Mouse (Mus musculus) embryonic facial prominence, embryonic 13.5 days (tissue): ENCODE data around the gene Far2. TPM values are rescaled to one million over a fixed set of nuclear protein-coding genes. Genes with fewer than 3 reads are reported as not detected.

Source experiments
- ATAC-seq: fragments of 200-750 bp; cut with Nextera tagmentation; 2 replicates; pipeline ENCODE4 v1.8.0; 2017; ENCODE audit warnings: low read depth; ENCODE audit not compliant: insufficient number of reproducible peaks, insufficient read depth, low FRiP score, low TSS enrichment
- H3K27ac ChIP-seq: fragments of 300-500 bp; sonication (generic); 2 replicates; pipeline ENCODE4 v1.5.1; 2015; ENCODE audit warnings: moderate library complexity, mild to moderate bottlenecking, inconsistent platforms
- H3K27me3 ChIP-seq: fragments of 300-500 bp; sonication (generic); 2 replicates; pipeline ENCODE4 v1.6.1; 2015; ENCODE audit warnings: mild to moderate bottlenecking, inconsistent platforms
- H3K36me3 ChIP-seq: fragments of 300-500 bp; sonication (generic); 2 replicates; pipeline ENCODE4 v1.6.1; 2015; ENCODE audit warnings: mild to moderate bottlenecking, inconsistent platforms
- H3K4me1 ChIP-seq: fragments of 300-500 bp; sonication (generic); 2 replicates; pipeline ENCODE4 v1.6.1; 2015; ENCODE audit warnings: inconsistent platforms
- H3K4me2 ChIP-seq: fragments of 300-500 bp; sonication (generic); 2 replicates; pipeline ENCODE4 v1.6.1; 2015; ENCODE audit warnings: moderate library complexity, mild to moderate bottlenecking, inconsistent platforms
- H3K4me3 ChIP-seq: fragments of 300-500 bp; sonication (generic); 2 replicates; pipeline ENCODE4 v1.5.1; 2015; ENCODE audit warnings: mild to moderate bottlenecking, inconsistent platforms
- H3K9ac ChIP-seq: fragments of 300-500 bp; sonication (generic); 2 replicates; pipeline ENCODE4 v1.6.1; 2015; ENCODE audit warnings: mild to moderate bottlenecking, inconsistent platforms
- H3K9me3 ChIP-seq: fragments of 300-500 bp; sonication (generic); 2 replicates; pipeline ENCODE4 v1.6.1; 2016; ENCODE audit warnings: inconsistent platforms
- WGBS: fragments of 180-500 bp; shearing (Covaris S2); methylation state at CpG from one replicate; pipeline ENCODE4 v1.1.7; 2015; ENCODE audit warnings: mixed read lengths; 5-methylcytosine and 5-hydroxymethylcytosine counted together
- polyA plus RNA-seq: library from polyadenylated mRNA; unstranded; fragments of >200 nt; fragmentation: Nextera tagmentation; extraction: Ambion mirVana; gene quantifications from 2 replicates; pipeline ENCODE4 v1.2.1, GENCODE M21; 2015

Gene Far2
- polyA plus RNA-seq, 1 experiment from 2014 or later, result 11.1 TPM

DNA sequence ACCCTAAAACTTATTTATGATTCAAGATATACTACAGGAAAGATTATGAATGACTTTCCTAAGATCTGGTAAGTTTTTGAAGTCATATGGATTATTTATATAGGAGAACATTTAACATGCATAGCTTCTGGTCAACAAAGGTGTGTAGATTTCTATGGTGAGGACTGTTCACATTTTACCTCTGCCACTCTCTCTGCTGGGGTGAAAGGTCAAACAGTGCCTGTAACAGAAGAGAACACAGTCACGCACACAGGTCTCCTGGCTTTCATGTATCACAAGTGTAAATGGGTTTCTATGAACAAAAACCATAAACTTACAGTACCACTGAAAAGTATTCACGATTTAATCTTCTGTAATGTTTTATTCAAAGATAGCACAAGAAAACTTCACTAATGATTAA lies 152.1 kb downstream of the Far2 start:
- Histone ChIP-seq H3K4me2 (no peak overlapping the region), H3K4me3 (no peak overlapping the region), H3K4me1 (no peaks in the 10 kb centered on the region), H3K9me3 (no peaks in the 10 kb centered on the region), H3K27me3 (no peaks in the 10 kb centered on the region), H3K36me3 (peaks cover 71% of the 10 kb centered on the region), H3K27ac (no peak overlapping the region), H3K9ac (no peak overlapping the region)
- 91% methylated on average over 2 of the region's 2 CpGs for WGBS
- no peak for ATAC-seq

DNA sequence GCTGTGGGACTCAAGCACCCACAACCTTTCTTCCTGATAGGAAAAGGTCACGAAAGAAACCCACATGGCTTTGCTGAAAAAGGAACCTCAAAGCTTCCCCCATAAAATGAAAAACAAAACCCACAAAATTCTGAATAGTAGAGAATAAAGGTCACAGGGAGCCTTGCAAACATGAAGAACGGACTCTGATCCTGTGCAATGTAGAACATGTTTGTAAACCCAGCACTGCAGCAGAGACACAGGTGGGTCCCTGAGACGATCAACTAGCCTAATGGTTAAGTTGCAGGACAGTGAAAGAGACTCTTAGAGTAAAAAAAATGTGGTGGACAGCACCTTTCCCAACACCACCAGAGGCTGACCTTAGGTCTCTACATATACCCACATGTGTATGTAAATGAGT lies 152.7 kb downstream of the Far2 start:
- Histone ChIP-seq H3K27ac (no peak overlapping the region), H3K9me3 (no peaks in the 10 kb centered on the region), H3K36me3 (peaks cover 66% of the 10 kb centered on the region), H3K4me1 (no peaks in the 10 kb centered on the region), H3K4me3 (no peak overlapping the region), H3K27me3 (no peaks in the 10 kb centered on the region), H3K4me2 (no peak overlapping the region), H3K9ac (no peak overlapping the region)
- ATAC-seq, result no peak
- 95% methylated on average over 3 of the region's 3 CpGs for WGBS

DNA sequence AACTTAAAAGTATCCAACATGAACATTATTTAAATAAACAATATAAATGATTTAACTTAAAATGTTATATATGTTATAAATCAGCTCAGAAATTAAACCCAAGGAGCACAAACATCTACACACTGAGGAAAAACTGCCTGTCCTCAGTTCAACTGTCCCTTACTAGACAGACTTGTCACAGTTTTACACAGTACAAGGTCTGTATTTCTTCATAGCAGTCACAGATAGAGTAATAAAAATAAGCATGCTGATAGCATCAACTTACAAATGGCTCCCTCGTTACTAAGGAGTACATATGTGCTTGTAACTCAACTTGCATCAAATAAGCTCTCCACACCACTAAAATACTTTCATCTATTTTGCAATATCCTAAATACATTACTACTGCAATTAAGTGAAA lies 158.1 kb downstream of the Far2 start:
- Histone ChIP-seq H3K36me3 (peaks cover 45% of the 10 kb centered on the region), H3K27ac (no peak overlapping the region), H3K9me3 (no peaks in the 10 kb centered on the region), H3K27me3 (no peaks in the 10 kb centered on the region), H3K4me3 (no peak overlapping the region), H3K4me1 (peaks cover 1% of the 10 kb centered on the region; the same call in 1 of the 2 replicates), H3K9ac (no peak overlapping the region), H3K4me2 (no peak overlapping the region)
- WGBS, result 84% methylated on average over 1 of the region's 1 CpGs
- no peak for ATAC-seq

DNA sequence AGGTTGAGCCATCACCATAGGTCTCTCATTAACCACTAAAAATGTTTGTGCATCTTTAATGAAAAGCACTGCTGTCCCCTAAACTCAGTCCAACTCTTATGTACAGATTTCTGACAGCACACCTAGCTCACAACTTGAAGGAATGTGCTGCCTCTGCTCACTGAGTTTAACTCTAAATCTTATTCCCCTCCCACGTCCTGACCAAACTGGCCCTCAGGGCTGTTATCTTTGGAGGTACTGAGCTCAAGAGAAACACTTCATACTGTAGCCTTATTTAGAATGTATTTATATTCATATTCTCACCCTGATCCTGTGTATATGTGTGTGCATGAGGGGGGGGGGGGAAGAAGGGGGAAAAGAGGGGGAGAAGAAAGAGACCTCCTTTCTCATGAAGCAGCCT lies 160.5 kb downstream of the Far2 start:
- peaks cover 27% of the 10 kb centered on the region for H3K36me3 ChIP-seq
- H3K4me2 ChIP-seq, result no peak overlapping the region
- H3K9ac ChIP-seq, result no peak overlapping the region
- ATAC-seq, result no peak
- H3K27ac ChIP-seq, result no peak overlapping the region
- H3K4me1 ChIP-seq, result peaks cover 9% of the 10 kb centered on the region
- no peak overlapping the region for H3K4me3 ChIP-seq
- 62% methylated on average over 1 of the region's 1 CpGs for WGBS
- no peaks in the 10 kb centered on the region for H3K27me3 ChIP-seq
- no peaks in the 10 kb centered on the region for H3K9me3 ChIP-seq

DNA sequence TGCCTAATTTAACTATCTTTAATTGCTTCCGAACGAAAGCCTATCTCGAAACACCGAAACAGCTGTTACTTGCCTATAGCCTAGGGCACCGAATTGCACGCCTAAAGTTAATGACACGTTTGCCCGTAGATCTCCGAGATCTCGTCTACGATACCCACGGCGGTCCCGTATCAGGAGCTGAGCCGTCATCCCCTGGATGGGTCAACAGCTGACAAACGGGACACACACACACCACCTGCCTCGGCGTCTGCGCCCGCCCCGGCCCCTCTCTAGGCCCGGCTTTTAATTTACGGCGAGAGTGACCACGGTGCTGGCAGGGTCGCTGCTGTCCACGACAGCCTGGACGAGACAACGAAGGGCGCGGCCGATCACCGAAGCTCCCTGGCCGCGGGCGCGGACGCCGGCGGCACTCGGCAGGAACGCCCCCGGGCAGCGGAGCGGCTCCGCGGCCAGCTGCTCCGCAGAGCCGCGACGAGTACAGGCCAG lies 164.4 kb downstream of the Far2 start:
- peaks cover 14% of the 10 kb centered on the region for H3K4me1 ChIP-seq
- H3K4me2 ChIP-seq, result peak overlapping the region; percentile 62
- peaks cover under 1% of the 10 kb centered on the region for H3K36me3 ChIP-seq
- H3K27me3 ChIP-seq, result no peaks in the 10 kb centered on the region
- peak overlapping the region; percentile 99 for H3K9ac ChIP-seq
- no peaks in the 10 kb centered on the region for H3K9me3 ChIP-seq
- H3K27ac ChIP-seq, result peak overlapping the region; percentile 89
- WGBS, result 1% methylated on average over 51 of the region's 51 CpGs
- ATAC-seq, result peak; percentile 53; the same call in 1 of the 2 replicates
- H3K4me3 ChIP-seq, result peak overlapping the region; percentile 97

DNA sequence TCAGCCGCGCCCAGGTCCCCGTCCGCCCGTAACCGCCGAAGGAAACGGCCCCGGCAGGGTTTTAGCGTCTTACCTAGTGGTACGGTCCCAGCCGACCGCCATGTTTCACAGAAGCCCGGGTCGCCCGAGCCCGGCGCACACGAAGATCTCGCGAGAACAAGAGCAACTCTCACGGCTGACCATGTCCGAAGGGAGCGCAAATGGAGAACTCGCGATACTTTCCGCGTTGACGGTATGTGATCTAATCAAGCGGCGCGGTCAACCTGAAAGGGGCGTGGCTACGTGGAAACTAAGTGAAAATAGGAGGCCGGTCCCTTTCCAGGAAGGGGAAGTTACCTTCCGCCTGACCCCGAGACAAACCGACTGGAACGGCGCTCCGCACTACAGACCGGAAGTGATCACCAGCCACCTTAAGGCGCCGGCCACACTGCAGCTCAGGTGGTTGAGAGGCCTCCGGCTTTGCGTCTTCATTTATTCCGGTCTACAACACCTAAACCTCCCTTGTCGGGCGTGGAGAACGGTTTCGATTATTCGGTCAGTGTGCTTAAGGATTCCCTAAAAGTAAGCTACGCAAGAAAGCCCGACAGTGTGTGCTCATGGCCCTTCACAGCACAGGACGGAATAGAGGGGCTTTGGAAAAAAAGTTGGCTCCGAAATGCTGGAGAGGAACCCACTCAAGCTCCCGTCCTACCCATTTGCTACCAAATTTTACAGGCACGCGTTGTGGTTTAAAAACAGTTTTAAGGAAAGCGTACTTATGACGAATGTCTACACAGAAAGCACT lies 165.0 kb downstream of the Far2 start, which contains the start of gene Ergic2:
TSS of gene Ergic2 (minus strand) at position 478 of the 784 bp plus-strand sequence.
- peak; percentile 97 for ATAC-seq
- Histone ChIP-seq H3K4me3 (peak within 1 kb of the TSS; percentile 97), H3K9ac (peak within 1 kb of the TSS; percentile 99), H3K27me3 (no peaks in the 10 kb centered on the region), H3K4me1 (peaks cover 14% of the 10 kb centered on the region), H3K9me3 (no peaks in the 10 kb centered on the region), H3K36me3 (no peaks in the 10 kb centered on the region), H3K4me2 (peak within 1 kb of the TSS; percentile 69), H3K27ac (peak within 1 kb of the TSS; percentile 89)
- WGBS, result under 1% methylated on average over 61 of the region's 61 CpGs

DNA sequence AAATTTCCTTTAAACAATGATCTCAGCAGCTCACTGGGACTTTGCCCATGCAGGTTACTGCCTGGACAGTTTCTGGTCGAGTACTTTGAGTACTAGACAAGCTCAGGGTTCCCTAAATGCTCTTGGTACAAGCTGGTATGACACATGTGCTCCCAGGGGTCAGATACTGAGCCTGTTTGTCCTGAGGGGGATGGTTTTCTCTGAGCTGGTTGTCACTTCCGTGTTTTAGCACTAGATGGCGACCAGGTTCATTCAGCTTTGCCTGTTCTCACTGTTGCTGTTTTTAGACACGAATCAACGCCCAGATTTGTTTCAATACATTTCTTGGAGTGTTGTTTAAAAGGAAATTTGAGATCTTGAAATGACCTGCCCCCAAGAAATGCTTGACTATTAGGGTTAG lies 167.7 kb downstream of the Far2 start:
- Histone ChIP-seq H3K27ac (no peak overlapping the region), H3K4me2 (no peak overlapping the region), H3K9ac (no peak overlapping the region), H3K9me3 (no peaks in the 10 kb centered on the region), H3K4me1 (peaks cover 14% of the 10 kb centered on the region), H3K4me3 (no peak overlapping the region), H3K36me3 (no peaks in the 10 kb centered on the region), H3K27me3 (no peaks in the 10 kb centered on the region)
- WGBS, result 4% methylated on average over 5 of the region's 5 CpGs
- no peak for ATAC-seq

DNA sequence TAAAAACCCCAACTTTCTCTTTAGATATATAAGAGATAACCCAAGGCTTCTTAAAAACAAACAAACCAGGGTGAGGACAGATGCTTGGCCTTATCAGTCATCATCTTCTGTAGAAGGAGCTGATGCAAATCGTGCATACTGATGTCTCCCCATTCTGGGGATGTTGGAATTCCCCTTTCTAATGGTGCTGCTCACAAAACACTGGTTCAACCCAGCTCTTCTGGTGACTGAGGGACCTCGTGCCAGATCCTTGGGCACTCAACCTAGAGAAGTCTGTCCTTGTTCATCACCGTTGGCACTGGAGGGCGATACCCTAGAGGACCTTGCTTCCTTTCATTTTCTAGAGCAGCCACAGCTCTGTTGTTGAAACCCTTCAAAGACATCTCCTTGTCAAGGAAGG lies 169.7 kb downstream of the Far2 start:
- no peak for ATAC-seq
- WGBS, result 93% methylated on average over 4 of the region's 4 CpGs

DNA sequence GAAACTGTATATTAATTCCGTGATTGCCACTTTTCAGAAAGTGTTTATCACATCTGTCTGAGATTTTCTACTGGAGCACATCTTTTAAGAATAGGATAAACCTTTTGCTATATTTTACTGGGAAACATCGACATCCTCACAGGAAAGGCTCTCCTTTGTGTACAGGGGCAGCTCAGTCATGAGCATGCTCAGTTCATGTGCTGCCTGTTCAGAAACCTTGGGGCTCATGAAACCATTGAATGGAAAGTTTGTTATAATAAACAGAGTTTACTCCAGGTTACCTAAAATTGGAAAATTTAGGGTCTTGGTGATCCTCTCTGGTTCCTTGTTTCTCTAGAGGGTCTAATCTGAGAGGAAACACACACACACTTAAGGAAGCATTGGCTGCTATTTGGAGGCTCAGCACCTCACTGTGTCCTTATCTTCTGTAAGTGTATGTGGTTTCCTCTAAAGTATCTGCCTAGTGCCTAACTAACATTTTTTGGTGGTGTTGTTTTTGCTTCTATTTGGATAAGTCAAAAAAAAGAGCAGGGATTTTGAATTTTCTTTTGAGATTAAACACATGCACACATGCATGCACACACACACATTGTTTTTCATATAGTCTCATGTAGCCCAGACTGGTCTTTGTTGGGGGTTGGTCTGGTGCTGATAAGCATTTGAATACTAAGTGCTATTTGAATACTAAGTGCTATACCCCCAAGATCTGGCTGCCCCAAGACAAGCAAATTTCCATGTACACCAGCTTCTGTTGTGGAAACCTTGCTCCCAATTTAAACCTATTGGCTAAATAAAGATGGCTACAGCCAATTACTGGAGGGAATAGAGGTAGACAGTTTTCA lies 171.4 kb downstream of the Far2 start:
- H3K4me1 ChIP-seq, result no peaks in the 10 kb centered on the region
- no peak overlapping the region for H3K9ac ChIP-seq
- WGBS, result 91% methylated on average over 2 of the region's 2 CpGs
- no peak overlapping the region for H3K4me2 ChIP-seq
- no peaks in the 10 kb centered on the region for H3K9me3 ChIP-seq
- no peak for ATAC-seq
- no peaks in the 10 kb centered on the region for H3K36me3 ChIP-seq
- no peak overlapping the region for H3K27ac ChIP-seq
- H3K4me3 ChIP-seq, result no peak overlapping the region
- H3K27me3 ChIP-seq, result no peaks in the 10 kb centered on the region

More for the DNA sequence above, 169.7 kb downstream of the Far2 start:
- no peaks in the 10 kb centered on the region for H3K9me3 ChIP-seq
- H3K36me3 ChIP-seq, result no peaks in the 10 kb centered on the region
- no peak overlapping the region for H3K4me2 ChIP-seq
- H3K4me1 ChIP-seq, result peaks cover 5% of the 10 kb centered on the region; the same call in 1 of the 2 replicates
- H3K27ac ChIP-seq, result no peak overlapping the region
- no peak overlapping the region for H3K4me3 ChIP-seq
- H3K27me3 ChIP-seq, result no peaks in the 10 kb centered on the region
- no peak overlapping the region for H3K9ac ChIP-seq

DNA sequence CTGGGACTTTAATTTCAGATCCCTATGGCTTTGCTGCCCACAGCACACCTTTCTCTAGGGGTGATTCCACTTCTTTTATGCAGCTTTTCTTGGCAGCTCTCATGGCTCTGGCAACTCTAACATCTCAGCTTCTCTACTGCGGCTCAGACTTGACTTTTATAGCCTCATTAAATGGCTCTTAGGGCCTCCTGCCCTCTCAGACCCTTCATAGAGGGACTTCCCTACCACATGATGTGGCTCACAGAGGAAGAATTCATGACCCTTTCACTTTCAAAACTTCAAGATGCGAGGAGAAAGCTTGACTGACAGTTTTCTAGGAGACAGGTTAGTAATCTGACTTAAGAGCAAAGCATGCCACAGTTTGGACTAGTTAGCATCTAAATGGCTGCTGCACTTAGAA lies 175.6 kb downstream of the Far2 start:
- Histone ChIP-seq H3K9ac (no peak overlapping the region), H3K27ac (no peak overlapping the region), H3K4me1 (no peaks in the 10 kb centered on the region), H3K27me3 (no peaks in the 10 kb centered on the region), H3K9me3 (no peaks in the 10 kb centered on the region), H3K4me3 (no peak overlapping the region), H3K36me3 (no peaks in the 10 kb centered on the region), H3K4me2 (no peak overlapping the region)
- WGBS, result 84% methylated on average over 2 of the region's 2 CpGs
- no peak for ATAC-seq

DNA sequence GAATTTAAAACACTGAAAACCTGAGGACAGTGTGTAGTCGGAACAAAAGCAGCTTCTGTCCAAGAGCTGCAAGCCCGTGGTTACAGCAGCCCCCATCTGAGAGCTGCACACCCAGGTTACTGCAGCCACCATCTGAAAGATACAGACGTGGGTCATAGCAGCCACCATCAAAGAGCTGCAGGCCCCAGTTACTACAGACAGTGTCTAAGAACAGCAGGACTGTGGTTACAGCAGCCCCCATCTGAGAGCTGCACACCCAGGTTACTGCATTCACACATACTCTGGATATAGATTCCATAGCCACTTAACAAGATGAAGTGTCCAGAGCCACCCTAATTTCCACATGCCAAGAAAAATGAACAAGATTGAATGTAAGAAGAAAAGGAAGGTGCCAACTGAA lies 180.5 kb downstream of the Far2 start:
- H3K36me3 ChIP-seq, result no peaks in the 10 kb centered on the region
- H3K9me3 ChIP-seq, result no peaks in the 10 kb centered on the region
- no peaks in the 10 kb centered on the region for H3K27me3 ChIP-seq
- no peak overlapping the region for H3K4me3 ChIP-seq
- 62% methylated on average over 3 of the region's 3 CpGs for WGBS
- peaks cover under 1% of the 10 kb centered on the region; the same call in 1 of the 2 replicates for H3K4me1 ChIP-seq
- no peak overlapping the region for H3K4me2 ChIP-seq
- H3K9ac ChIP-seq, result no peak overlapping the region
- ATAC-seq, result no peak
- no peak overlapping the region for H3K27ac ChIP-seq
